Mouse (Mus musculus) liver, postnatal 0 days (tissue): ENCODE measurements around the gene Gm5475.

Source experiments
- CTCF ChIP-seq: sonication (generic); IDR thresholded peaks from 2 replicates; pipeline ENCODE4 v1.5.1; 2016; ENCODE audit warnings: antibody characterized with exemption, low read depth
- EP300 ChIP-seq: IDR thresholded peaks from 2 replicates; pipeline ENCODE4 v1.6.1; 2016; ENCODE audit warnings: antibody characterized with exemption, low read depth, mild to moderate bottlenecking

GRCm38 (mm10) chr15:100468295-100469188 lies 46.6 kb downstream of the Gm5475 start, which contains the start of gene Letmd1:
- TF ChIP-seq CTCF: peak; percentile 85
- no peak for TF ChIP-seq EP300
